Mouse (Mus musculus) heart, postnatal 0 days (tissue): ENCODE data around the gene Capza1.
"Not testable (repeated sequence)": the region's sequence is repeated elsewhere in the genome, so short reads cannot be mapped to it uniquely, and the experiment has no call there.

Source experiments
- CTCF ChIP-seq: IDR thresholded peaks from 2 replicates; pipeline ENCODE4 v1.5.1; 2016; ENCODE audit warnings: antibody characterized with exemption, control low read depth, low read depth
- EP300 ChIP-seq: IDR thresholded peaks from 2 replicates; pipeline ENCODE4 v1.6.1; 2016; ENCODE audit warnings: antibody characterized with exemption, low read depth

GRCm38 (mm10) chr3:104813227-104813626 lies 51.1 kb downstream of the Capza1 start:
- not testable (repeated sequence) for TF ChIP-seq CTCF, EP300
